Mouse (Mus musculus) small intestine, adult 2 months (tissue): ENCODE data around the gene Ssh2. TPM values are rescaled to one million over a fixed set of nuclear protein-coding genes. Genes with fewer than 3 reads are reported as not detected.

Source experiments
- H3K27ac ChIP-seq: fragments of 200-500 bp; 2 replicates; pipeline ENCODE4 v1.5.1; 2012; ENCODE audit warnings: low read depth, low read length, control low read depth, inconsistent platforms; ENCODE audit not compliant: insufficient read depth
- H3K27me3 ChIP-seq: fragments of 200-500 bp; 2 replicates; pipeline ENCODE4 v1.6.1; 2012; ENCODE audit warnings: mild to moderate bottlenecking, moderate library complexity, low read length, inconsistent platforms; ENCODE audit not compliant: control insufficient read depth, insufficient read depth
- H3K36me3 ChIP-seq: fragments of 200-500 bp; 2 replicates; pipeline ENCODE4 v1.6.1; 2012; ENCODE audit warnings: mild to moderate bottlenecking, low read length, control low read depth, inconsistent platforms; ENCODE audit not compliant: control insufficient read depth, insufficient read depth
- H3K4me1 ChIP-seq: fragments of 200-500 bp; 2 replicates; pipeline ENCODE4 v1.6.1; 2012; ENCODE audit warnings: low read length, inconsistent platforms, mixed read lengths; ENCODE audit not compliant: control insufficient read depth, insufficient read depth, insufficient read length
- H3K4me3 ChIP-seq: fragments of 200-500 bp; 2 replicates; pipeline ENCODE4 v1.5.1; 2012; ENCODE audit warnings: low read depth, mild to moderate bottlenecking, control low read depth, inconsistent platforms, low read length, moderate library complexity
- CTCF ChIP-seq: fragments of 200-500 bp; IDR thresholded peaks from 2 replicates; pipeline ENCODE4 v1.5.1; 2012; ENCODE audit warnings: low read depth, mild to moderate bottlenecking, control low read depth, inconsistent platforms, low read length, moderate library complexity, mixed read lengths; ENCODE audit not compliant: insufficient replicate concordance, insufficient read length; ENCODE audit errors: extremely low read depth
- POLR2A ChIP-seq: fragments of 200-500 bp; IDR thresholded peaks from 2 replicates; pipeline ENCODE4 v1.6.1; 2012; ENCODE audit warnings: low read depth, mild to moderate bottlenecking, control low read depth, inconsistent platforms, low read length, moderate library complexity
- WGBS: fragments of 180-500 bp; shearing (Covaris S2); methylation state at CpG from one replicate; pipeline ENCODE4 v1.1.7; 2018; 5-methylcytosine and 5-hydroxymethylcytosine counted together
- polyA plus RNA-seq: library from polyadenylated mRNA; depleted of rRNA; stranded (reverse); fragments of >200 nt; gene quantifications from 2 replicates; pipeline ENCODE4 v1.2.3, GENCODE M21; 2012

The Ssh2 gene
- polyA plus RNA-seq, 1 experiment = 5.3 TPM

DNA sequence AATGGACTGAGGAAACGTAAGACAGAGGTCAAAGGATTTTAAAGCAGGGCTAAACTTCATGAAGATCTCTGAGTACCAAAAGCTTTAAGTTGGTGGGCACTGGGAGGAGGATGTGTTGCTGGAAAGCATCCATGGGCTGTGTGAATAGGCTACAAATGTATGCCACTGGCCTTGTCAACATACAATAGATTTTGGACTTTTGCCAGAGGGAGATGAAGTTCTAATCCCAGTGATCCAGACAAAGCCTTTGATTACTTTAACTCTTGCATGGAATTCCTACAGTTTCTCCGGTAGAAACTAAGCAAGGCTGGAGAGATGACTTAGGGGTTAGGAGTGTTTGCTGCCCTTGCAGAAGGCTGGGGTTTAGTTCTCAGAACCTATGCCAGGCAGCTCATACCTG is 33.5 kb upstream of the Ssh2 start:
- Histone ChIP-seq H3K27ac (peak overlapping the region; percentile 95), H3K36me3 (no peaks in the 10 kb centered on the region), H3K4me1 (peaks cover 14% of the 10 kb centered on the region; the same call in 1 of the 2 replicates), H3K4me3 (no peak overlapping the region), H3K27me3 (no peaks in the 10 kb centered on the region)
- no peak for TF ChIP-seq CTCF
- no peak for TF ChIP-seq POLR2A
- WGBS = 20% methylated on average over 2 of the region's 2 CpGs

DNA sequence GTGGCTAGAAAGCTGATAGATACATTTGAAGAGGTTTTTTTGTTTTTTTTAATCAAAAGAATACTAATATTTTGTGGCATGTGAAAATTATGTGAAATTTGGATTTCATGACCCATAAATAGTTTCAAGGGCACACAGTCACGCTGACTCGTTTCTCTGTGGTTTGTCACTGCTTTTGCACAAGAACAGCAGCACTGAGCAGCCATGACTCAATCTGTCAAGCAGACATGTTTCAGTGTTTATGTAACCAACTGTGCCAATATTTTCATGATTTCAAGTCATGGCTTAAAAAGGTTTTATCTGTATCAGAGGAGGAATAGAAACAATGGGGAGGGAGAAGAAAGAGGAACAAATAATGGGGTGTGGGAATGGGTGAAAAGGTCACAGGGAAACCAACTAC is 31.2 kb upstream of the Ssh2 start:
- peaks cover 14% of the 10 kb centered on the region; the same call in 1 of the 2 replicates for H3K4me1 ChIP-seq
- no peak overlapping the region for H3K4me3 ChIP-seq
- no peaks in the 10 kb centered on the region for H3K36me3 ChIP-seq
- H3K27me3 ChIP-seq = no peaks in the 10 kb centered on the region
- 65% methylated on average over 2 of the region's 2 CpGs for WGBS
- no peak overlapping the region for H3K27ac ChIP-seq
- TF ChIP-seq CTCF = no peak
- no peak for TF ChIP-seq POLR2A

- Histone ChIP-seq H3K27me3 (no peaks in the 10 kb centered on the region), H3K27ac (peak within 1 kb of the TSS; percentile 72), H3K4me3 (peak within 1 kb of the TSS; percentile 49), H3K36me3 (no peaks in the 10 kb centered on the region), H3K4me1 (peaks cover 5% of the 10 kb centered on the region; the same call in 1 of the 2 replicates)
- WGBS = 26% methylated on average over 6 of the region's 6 CpGs
- TF ChIP-seq CTCF (no peak), POLR2A (no peak)
These were observed 27.2 kb upstream of the Ssh2 start, which contains the start of gene Efcab5 for GRCm38 (mm10) chr11:77188868-77189267. TSS of gene Efcab5 (minus strand) at chr11:77188968.

DNA sequence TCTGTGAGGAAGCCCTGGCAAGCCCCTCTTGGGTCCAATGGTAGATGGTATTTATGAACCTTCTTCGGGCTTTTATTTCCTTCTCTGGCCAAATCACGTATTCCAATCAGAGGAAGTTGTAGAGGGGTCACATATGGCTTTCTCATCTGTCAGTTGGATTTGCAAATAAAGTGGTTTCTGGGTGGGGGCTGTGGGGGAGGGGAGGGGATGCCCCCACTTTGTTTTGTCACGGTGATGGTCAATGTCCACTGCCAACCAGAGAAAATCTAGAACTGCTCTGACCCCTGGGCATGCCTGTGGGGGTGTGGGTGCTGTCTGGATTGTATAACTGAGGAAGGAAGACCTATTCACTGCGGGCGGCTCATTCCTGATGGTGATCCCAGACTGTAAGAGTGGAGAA is 22.7 kb upstream of the Ssh2 start:
- H3K4me1 ChIP-seq = peaks cover 15% of the 10 kb centered on the region
- H3K4me3 ChIP-seq = no peak overlapping the region
- TF ChIP-seq POLR2A (no peak), CTCF (no peak)
- WGBS = 36% methylated on average over 5 of the region's 5 CpGs
- H3K27ac ChIP-seq = 0 out of 2 replicates have a peak overlapping the region, but pooled peaks have one; percentile 12
- H3K27me3 ChIP-seq = no peaks in the 10 kb centered on the region
- H3K36me3 ChIP-seq = no peaks in the 10 kb centered on the region

GRCm38 (mm10) chr11:77193941-77194553 is 22.0 kb upstream of the Ssh2 start:
- TF ChIP-seq CTCF = no peak
- TF ChIP-seq POLR2A = no peak
- WGBS = 29% methylated on average over 6 of the region's 6 CpGs
- 0 out of 2 replicates have a peak overlapping the region, but pooled peaks have one; percentile 61 for H3K27ac ChIP-seq
- H3K4me1 ChIP-seq = peaks cover 15% of the 10 kb centered on the region
- no peak overlapping the region for H3K4me3 ChIP-seq
- H3K36me3 ChIP-seq = no peaks in the 10 kb centered on the region
- H3K27me3 ChIP-seq = no peaks in the 10 kb centered on the region

DNA sequence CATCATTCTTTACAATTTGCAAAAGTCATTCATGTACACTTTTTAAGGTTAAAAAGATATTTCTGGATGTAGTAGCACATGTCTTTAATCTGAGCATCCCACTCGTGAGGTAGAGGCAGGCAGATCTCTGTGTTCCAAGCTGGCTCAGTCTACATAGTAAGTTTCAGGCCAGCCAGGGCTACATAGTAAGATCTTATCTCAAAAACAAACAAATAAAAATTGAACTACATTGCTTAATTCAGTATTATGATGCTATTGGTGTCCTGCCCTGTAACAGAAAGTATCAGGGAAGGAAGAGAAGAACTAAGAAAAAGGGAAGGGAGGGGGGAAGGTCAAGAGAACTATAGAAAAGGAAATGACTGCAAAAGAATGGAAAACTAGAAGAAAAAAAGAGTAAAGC is 21.3 kb upstream of the Ssh2 start:
- no peak for TF ChIP-seq CTCF
- TF ChIP-seq POLR2A = no peak
- H3K4me1 ChIP-seq = peaks cover 15% of the 10 kb centered on the region
- no peak overlapping the region for H3K4me3 ChIP-seq
- 33% methylated on average over 1 of the region's 1 CpGs for WGBS
- no peak overlapping the region for H3K27ac ChIP-seq
- H3K27me3 ChIP-seq = no peaks in the 10 kb centered on the region
- no peaks in the 10 kb centered on the region for H3K36me3 ChIP-seq

- Histone ChIP-seq H3K4me1 (peaks cover 16% of the 10 kb centered on the region), H3K27me3 (no peaks in the 10 kb centered on the region), H3K4me3 (no peak overlapping the region), H3K27ac (peak overlapping the region; percentile 90), H3K36me3 (no peaks in the 10 kb centered on the region)
- WGBS = 48% methylated on average over 11 of the region's 11 CpGs
- no peak for TF ChIP-seq CTCF
- no peak for TF ChIP-seq POLR2A
These were observed 20.6 kb upstream of the Ssh2 start for GRCm38 (mm10) chr11:77195360-77196109.
